Mouse (Mus musculus) induced T-regulatory cell, adult 2 months (primary cell): ENCODE measurements around the gene H2afb2.

Source experiments
- DNase-seq: peaks from one replicate; pipeline ENCODE4 v3.0.0-alpha.2; 2012; ENCODE audit warnings: low read depth

Gene H2afb2

DNA sequence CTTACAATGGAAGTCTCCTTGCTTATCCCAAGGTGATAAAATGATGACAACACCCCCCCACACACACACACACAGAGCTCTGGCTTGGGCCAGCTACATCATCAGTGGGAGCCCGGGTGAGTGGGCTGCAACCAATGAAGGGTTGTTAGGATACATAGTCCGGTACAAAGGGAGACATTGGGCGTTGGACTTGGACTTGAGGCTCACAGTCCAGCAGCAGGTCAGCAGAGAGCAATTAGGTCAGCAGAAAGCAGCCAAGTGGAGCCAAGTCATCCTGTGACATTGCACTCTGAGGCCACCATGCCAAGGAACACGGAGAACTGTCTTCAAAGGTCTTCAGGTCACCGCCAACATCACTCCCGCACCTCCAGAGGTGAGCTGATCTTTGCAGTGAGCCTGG lies at the start of gene H2afb2:
TSS of gene H2afb2 (plus strand) at position 301 of the 400 bp plus-strand sequence.
- DNase-seq = no peak
